Mouse (Mus musculus) urinary bladder, adult 2 months (tissue): ENCODE measurements around the gene Adamts16. TPM values are rescaled to one million over a fixed set of nuclear protein-coding genes. Genes with fewer than 3 reads are reported as not detected.
"Not testable (repeated sequence)": the region's sequence is repeated elsewhere in the genome, so short reads cannot be mapped to it uniquely, and the experiment has no call there.

Experiments
- DNase-seq: peaks from one replicate; pipeline ENCODE4 v3.0.0; 2022; ENCODE audit warnings: low spot score
- polyA plus RNA-seq: library from polyadenylated mRNA; depleted of rRNA; stranded (reverse); fragments of >200 nt; gene quantifications from 2 replicates; pipeline ENCODE4 v1.2.3, GENCODE M21; 2012; rRNA removed

Gene Adamts16
- polyA plus RNA-seq = 0.09 and 0.18 TPM in 2 replicates

GRCm38 (mm10) chr13:70841421-70841904 is at the start of gene Adamts16:
Adamts16 (minus strand) TSS chr13:70841811.
- DNase-seq = no peak

GRCm38 (mm10) chr13:70887136-70887535 is 45.5 kb upstream of the Adamts16 start:
- no peak for DNase-seq

- DNase-seq = no peak
Observed at GRCm38 (mm10) chr13:70885006-70885405, 43.4 kb upstream of the Adamts16 start.

- no peak for DNase-seq
Observed at GRCm38 (mm10) chr13:70883891-70884890, 42.6 kb upstream of the Adamts16 start.

GRCm38 (mm10) chr13:70879971-70880370 is 38.4 kb upstream of the Adamts16 start:
- not testable (repeated sequence) for DNase-seq

- no peak for DNase-seq
Observed at GRCm38 (mm10) chr13:70877550-70877913, 35.9 kb upstream of the Adamts16 start.

GRCm38 (mm10) chr13:70876648-70877549 is 35.3 kb upstream of the Adamts16 start:
- DNase-seq = no peak

- no peak for DNase-seq
Observed at GRCm38 (mm10) chr13:70875411-70875949, 33.9 kb upstream of the Adamts16 start.

GRCm38 (mm10) chr13:70874741-70875140 is 33.1 kb upstream of the Adamts16 start:
- DNase-seq = no peak

GRCm38 (mm10) chr13:70873851-70874250 is 32.2 kb upstream of the Adamts16 start:
- not testable (repeated sequence) for DNase-seq

GRCm38 (mm10) chr13:70871049-70871448 is 29.4 kb upstream of the Adamts16 start:
- DNase-seq = no peak

GRCm38 (mm10) chr13:70866971-70867625 is 25.5 kb upstream of the Adamts16 start:
- no peak for DNase-seq

GRCm38 (mm10) chr13:70865867-70866266 is 24.3 kb upstream of the Adamts16 start:
- DNase-seq = no peak

GRCm38 (mm10) chr13:70862162-70862908 is 20.7 kb upstream of the Adamts16 start:
- no peak for DNase-seq

GRCm38 (mm10) chr13:70853601-70854000 is 12.0 kb upstream of the Adamts16 start:
- DNase-seq = no peak

GRCm38 (mm10) chr13:70846933-70847332 is 5.3 kb upstream of the Adamts16 start:
- no peak for DNase-seq

- DNase-seq = no peak
Observed at GRCm38 (mm10) chr13:70845526-70845925, 3.9 kb upstream of the Adamts16 start.

- no peak for DNase-seq
Observed at GRCm38 (mm10) chr13:70842126-70842525, 515 bp upstream of the Adamts16 start.

- no peak for DNase-seq
Observed at GRCm38 (mm10) chr13:70840161-70840560, 1.4 kb downstream of the Adamts16 start.

GRCm38 (mm10) chr13:70837571-70837970 is 4.0 kb downstream of the Adamts16 start:
- DNase-seq = no peak
